Mouse (Mus musculus): ENCODE results near the gene Pxdn. TPM values are rescaled to one million over a fixed set of nuclear protein-coding genes. Genes with fewer than 3 reads are reported as not detected.

Gene Pxdn
- total RNA-seq, 1 experiment: 53.7 TPM

GRCm38 (mm10) chr12:29942435-29942834 is 5.0 kb downstream of the Pxdn start:
- no peaks in the 10 kb centered on the region for H3K9me3 ChIP-seq (ENCODE audit: control insufficient read depth, insufficient read depth, low read depth, low read length)
- H3K4me3 ChIP-seq (ENCODE audit: insufficient read depth in 1 of 2, low read depth in 1 of 2, low read length in 2 of 2, poor library complexity in 1 of 2, severe bottlenecking in 1 of 2): no peak overlapping the region
- DNase-seq (ENCODE audit: low read depth, low spot score): no peak
- H3K27ac ChIP-seq (ENCODE audit: insufficient read depth, low read depth, low read length, poor library complexity, severe bottlenecking): no peak overlapping the region
- no peaks in the 10 kb centered on the region for H3K36me3 ChIP-seq (ENCODE audit: control insufficient read depth, insufficient read depth, low read length, poor library complexity, severe bottlenecking)
- TF ChIP-seq MAFK (IDR thresholded peaks at IDR 0.05; ENCODE audit: insufficient read depth, low read depth, low read length) (no peak), ZC3H11A (IDR thresholded peaks at IDR 0.05; ENCODE audit: borderline replicate concordance, low read depth, low read length) (no peak), ZNF384 (IDR thresholded peaks at IDR 0.05; ENCODE audit: low read depth, low read length) (no peak), HCFC1 (IDR thresholded peaks at IDR 0.05; ENCODE audit: borderline replicate concordance, insufficient read depth, low read length) (no peak)
- in situ Hi-C loops (cut with MboI; ENCODE audit: low sequenced_read_pairs in 2 of 2, unreplicated experiment in 2 of 2): no loop called here
- peaks cover 2 to 4% of the 10 kb centered on the region in 2 experiments; a peak in 1 of 4 replicates for H3K4me1 ChIP-seq (ENCODE audit: control insufficient read depth in 2 of 2, insufficient read depth in 2 of 2, low read length in 2 of 2, poor library complexity in 1 of 2)
- H3K9ac ChIP-seq (ENCODE audit: insufficient read depth, low read depth, low read length, poor library complexity, severe bottlenecking): no peak overlapping the region

DNA sequence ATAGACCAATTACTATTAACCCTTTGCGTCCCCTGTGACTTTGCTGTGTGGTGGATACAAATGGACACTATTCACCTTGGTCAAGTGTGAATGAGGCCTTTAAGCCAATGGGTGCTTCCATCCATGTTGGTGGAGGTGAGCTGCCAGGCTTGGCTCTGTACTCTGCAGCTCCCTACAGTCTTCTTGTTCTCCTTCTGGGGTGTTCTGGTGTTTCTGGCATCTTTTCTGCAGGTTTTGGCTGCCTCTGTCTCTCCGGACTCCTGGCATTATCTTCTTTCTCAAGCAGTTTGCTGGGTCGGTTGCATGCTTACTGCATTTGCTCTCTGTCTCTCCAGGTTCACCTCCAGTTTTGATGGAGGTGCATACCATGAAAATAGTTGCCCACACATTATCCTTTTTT is 7.2 kb downstream of the Pxdn start:
- no peak for DNase-seq (ENCODE audit: low read depth, low spot score)
- H3K9me3 ChIP-seq (ENCODE audit: control insufficient read depth, insufficient read depth, low read depth, low read length): no peaks in the 10 kb centered on the region
- no peak overlapping the region for H3K27ac ChIP-seq (ENCODE audit: insufficient read depth, low read depth, low read length, poor library complexity, severe bottlenecking)
- H3K4me3 ChIP-seq (ENCODE audit: insufficient read depth in 1 of 2, low read depth in 1 of 2, low read length in 2 of 2, poor library complexity in 1 of 2, severe bottlenecking in 1 of 2): no peak overlapping the region
- no peak overlapping the region for H3K9ac ChIP-seq (ENCODE audit: insufficient read depth, low read depth, low read length, poor library complexity, severe bottlenecking)
- H3K4me1 ChIP-seq (ENCODE audit: control insufficient read depth in 2 of 2, insufficient read depth in 2 of 2, low read length in 2 of 2, poor library complexity in 1 of 2): peaks cover 2 to 4% of the 10 kb centered on the region in 2 experiments; a peak in 1 of 4 replicates
- in situ Hi-C loops (cut with MboI; ENCODE audit: low sequenced_read_pairs in 2 of 2, unreplicated experiment in 2 of 2): no loop called here
- no peaks in the 10 kb centered on the region for H3K36me3 ChIP-seq (ENCODE audit: control insufficient read depth, insufficient read depth, low read length, poor library complexity, severe bottlenecking)
- no peak for TF ChIP-seq MAFK (IDR thresholded peaks at IDR 0.05; ENCODE audit: insufficient read depth, low read depth, low read length)

GRCm38 (mm10) chr12:29945182-29945743 is 7.9 kb downstream of the Pxdn start:
- DNase-seq (ENCODE audit: low read depth, low spot score): no peak
- no peaks in the 10 kb centered on the region for H3K9me3 ChIP-seq (ENCODE audit: control insufficient read depth, insufficient read depth, low read depth, low read length)
- no peak overlapping the region for H3K27ac ChIP-seq (ENCODE audit: insufficient read depth, low read depth, low read length, poor library complexity, severe bottlenecking)
- in situ Hi-C loops (cut with MboI; ENCODE audit: low sequenced_read_pairs in 2 of 2, unreplicated experiment in 2 of 2): no loop called here
- TF ChIP-seq MAFK (IDR thresholded peaks at IDR 0.05; ENCODE audit: insufficient read depth, low read depth, low read length): no peak
- TF ChIP-seq ZC3H11A (IDR thresholded peaks at IDR 0.05; ENCODE audit: borderline replicate concordance, low read depth, low read length): no peak
- TF ChIP-seq CHD2 (IDR thresholded peaks at IDR 0.05; ENCODE audit: low read depth, low read length): no peak
- TF ChIP-seq HCFC1 (IDR thresholded peaks at IDR 0.05; ENCODE audit: borderline replicate concordance, insufficient read depth, low read length): no peak
- TF ChIP-seq ZNF384 (IDR thresholded peaks at IDR 0.05; ENCODE audit: low read depth, low read length): no peak
- H3K36me3 ChIP-seq (ENCODE audit: control insufficient read depth, insufficient read depth, low read length, poor library complexity, severe bottlenecking): no peaks in the 10 kb centered on the region
- peaks cover 2 to 3% of the 10 kb centered on the region in 2 experiments; a peak in 1 of 4 replicates for H3K4me1 ChIP-seq (ENCODE audit: control insufficient read depth in 2 of 2, insufficient read depth in 2 of 2, low read length in 2 of 2, poor library complexity in 1 of 2)
- no peak overlapping the region for H3K9ac ChIP-seq (ENCODE audit: insufficient read depth, low read depth, low read length, poor library complexity, severe bottlenecking)
- no peak overlapping the region for H3K4me3 ChIP-seq (ENCODE audit: insufficient read depth in 1 of 2, low read depth in 1 of 2, low read length in 2 of 2, poor library complexity in 1 of 2, severe bottlenecking in 1 of 2)

GRCm38 (mm10) chr12:29951043-29951442 is 13.6 kb downstream of the Pxdn start:
- in situ Hi-C loops (cut with MboI; ENCODE audit: low sequenced_read_pairs in 2 of 2, unreplicated experiment in 2 of 2): no loop called here
- Histone ChIP-seq H3K4me3 (ENCODE audit: insufficient read depth in 1 of 2, low read depth in 1 of 2, low read length in 2 of 2, poor library complexity in 1 of 2, severe bottlenecking in 1 of 2) (no peak overlapping the region), H3K9me3 (ENCODE audit: control insufficient read depth, insufficient read depth, low read depth, low read length) (no peaks in the 10 kb centered on the region), H3K36me3 (ENCODE audit: control insufficient read depth, insufficient read depth, low read length, poor library complexity, severe bottlenecking) (no peaks in the 10 kb centered on the region), H3K4me1 (ENCODE audit: control insufficient read depth in 2 of 2, insufficient read depth in 2 of 2, low read length in 2 of 2, poor library complexity in 1 of 2) (no peaks in the 10 kb centered on the region), H3K9ac (ENCODE audit: insufficient read depth, low read depth, low read length, poor library complexity, severe bottlenecking) (no peak overlapping the region), H3K27ac (ENCODE audit: insufficient read depth, low read depth, low read length, poor library complexity, severe bottlenecking) (no peak overlapping the region)
- TF ChIP-seq MAFK (IDR thresholded peaks at IDR 0.05; ENCODE audit: insufficient read depth, low read depth, low read length) (no peak), CHD2 (IDR thresholded peaks at IDR 0.05; ENCODE audit: low read depth, low read length) (no peak), ZNF384 (IDR thresholded peaks at IDR 0.05; ENCODE audit: low read depth, low read length) (no peak), HCFC1 (IDR thresholded peaks at IDR 0.05; ENCODE audit: borderline replicate concordance, insufficient read depth, low read length) (no peak), ZC3H11A (IDR thresholded peaks at IDR 0.05; ENCODE audit: borderline replicate concordance, low read depth, low read length) (no peak)
- DNase-seq (ENCODE audit: low read depth, low spot score): no peak

DNA sequence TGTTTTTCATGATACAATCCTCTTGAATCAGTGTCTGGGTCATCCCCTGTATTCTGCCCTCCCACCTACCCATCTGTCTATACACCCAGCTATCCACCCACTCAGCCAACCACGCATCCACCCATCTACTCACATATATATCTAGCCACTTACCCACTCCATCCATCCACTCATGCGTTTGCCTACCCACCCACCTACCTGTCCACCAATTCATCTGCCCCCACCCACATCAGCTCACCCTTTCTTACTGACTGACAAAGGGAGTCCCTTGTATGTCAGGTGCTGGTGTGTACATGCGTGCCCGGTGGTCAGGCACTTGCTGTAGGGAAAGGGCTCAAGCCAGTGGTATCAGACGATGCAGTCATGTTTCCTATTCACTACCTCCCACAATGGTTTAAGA is 14.1 kb downstream of the Pxdn start:
- in situ Hi-C loops (cut with MboI; ENCODE audit: low sequenced_read_pairs in 2 of 2, unreplicated experiment in 2 of 2): no loop called here
- H3K27ac ChIP-seq (ENCODE audit: insufficient read depth, low read depth, low read length, poor library complexity, severe bottlenecking): no peak overlapping the region
- no peak overlapping the region for H3K4me3 ChIP-seq (ENCODE audit: insufficient read depth in 1 of 2, low read depth in 1 of 2, low read length in 2 of 2, poor library complexity in 1 of 2, severe bottlenecking in 1 of 2)
- no peaks in the 10 kb centered on the region for H3K36me3 ChIP-seq (ENCODE audit: control insufficient read depth, insufficient read depth, low read length, poor library complexity, severe bottlenecking)
- H3K4me1 ChIP-seq (ENCODE audit: control insufficient read depth in 2 of 2, insufficient read depth in 2 of 2, low read length in 2 of 2, poor library complexity in 1 of 2): no peaks in the 10 kb centered on the region
- H3K9ac ChIP-seq (ENCODE audit: insufficient read depth, low read depth, low read length, poor library complexity, severe bottlenecking): no peak overlapping the region
- TF ChIP-seq MAFK (IDR thresholded peaks at IDR 0.05; ENCODE audit: insufficient read depth, low read depth, low read length) (no peak), CHD2 (IDR thresholded peaks at IDR 0.05; ENCODE audit: low read depth, low read length) (no peak), ZNF384 (IDR thresholded peaks at IDR 0.05; ENCODE audit: low read depth, low read length) (no peak), ZC3H11A (IDR thresholded peaks at IDR 0.05; ENCODE audit: borderline replicate concordance, low read depth, low read length) (no peak), HCFC1 (IDR thresholded peaks at IDR 0.05; ENCODE audit: borderline replicate concordance, insufficient read depth, low read length) (no peak)
- DNase-seq (ENCODE audit: low read depth, low spot score): no peak
- no peaks in the 10 kb centered on the region for H3K9me3 ChIP-seq (ENCODE audit: control insufficient read depth, insufficient read depth, low read depth, low read length)

Measured in ES-E14 (cell line).